Mouse (Mus musculus) hindbrain, postnatal 0 days (tissue): ENCODE measurements at regions not wholly inside any gene's neighbourhood (a gene's known extent, or its start where the extent isn't known, plus 50 kb on each side); places are given as distances from the start of the nearest gene placed in this dataset.

Source experiments
- ATAC-seq: fragments of 200-750 bp; cut with Nextera tagmentation; 2 replicates; pipeline ENCODE4 v1.8.0; 2017; ENCODE audit warnings: mild to moderate bottlenecking, moderate TSS enrichment, moderate library complexity
- DNase-seq: peaks from one replicate; pipeline ENCODE4 v3.0.0-alpha.2; 2015; ENCODE audit warnings: low spot score
- H3K27ac ChIP-seq: fragments of 300-500 bp; sonication (generic); 2 replicates; pipeline ENCODE4 v1.5.1; 2014; ENCODE audit warnings: mild to moderate bottlenecking
- H3K27me3 ChIP-seq: fragments of 300-500 bp; sonication (generic); 2 replicates; pipeline ENCODE4 v1.6.1; 2014; ENCODE audit warnings: low read length, mixed read lengths; ENCODE audit not compliant: insufficient read depth
- H3K36me3 ChIP-seq: fragments of 300-500 bp; sonication (generic); 2 replicates; pipeline ENCODE4 v1.6.1; 2014; ENCODE audit warnings: low read length, mixed read lengths; ENCODE audit not compliant: insufficient read depth
- H3K4me1 ChIP-seq: fragments of 300-500 bp; sonication (generic); 2 replicates; pipeline ENCODE4 v1.6.1; 2014; ENCODE audit warnings: antibody characterized with exemption, low read length, mixed read lengths; ENCODE audit not compliant: insufficient read depth
- H3K4me2 ChIP-seq: fragments of 300-500 bp; sonication (generic); 2 replicates; pipeline ENCODE4 v1.6.1; 2014; ENCODE audit warnings: low read depth, mild to moderate bottlenecking, low read length, moderate library complexity, mixed read lengths
- H3K4me3 ChIP-seq: fragments of 300-500 bp; sonication (generic); 2 replicates; pipeline ENCODE4 v1.5.1; 2014; ENCODE audit warnings: low read length
- H3K9ac ChIP-seq: fragments of 300-500 bp; sonication (generic); replicated peaks from 2 replicates; pipeline ENCODE4 v1.6.1; 2014; ENCODE audit warnings: mild to moderate bottlenecking, low read length, moderate library complexity, mixed read lengths
- H3K9me3 ChIP-seq: fragments of 300-500 bp; sonication (generic); 2 replicates; pipeline ENCODE4 v1.6.1; 2016; ENCODE audit warnings: low read length, mixed read lengths
- CTCF ChIP-seq: IDR thresholded peaks from 2 replicates; pipeline ENCODE4 v1.5.1; 2016; ENCODE audit warnings: antibody characterized with exemption, control low read depth, low read depth
- WGBS: fragments of 180-500 bp; shearing (Covaris S2); extraction: QIAGEN DNeasy Blood & Tissue Kit; methylation state at CpG from one replicate; pipeline ENCODE4 v1.1.7; 2014; 5-methylcytosine and 5-hydroxymethylcytosine counted together

DNA sequence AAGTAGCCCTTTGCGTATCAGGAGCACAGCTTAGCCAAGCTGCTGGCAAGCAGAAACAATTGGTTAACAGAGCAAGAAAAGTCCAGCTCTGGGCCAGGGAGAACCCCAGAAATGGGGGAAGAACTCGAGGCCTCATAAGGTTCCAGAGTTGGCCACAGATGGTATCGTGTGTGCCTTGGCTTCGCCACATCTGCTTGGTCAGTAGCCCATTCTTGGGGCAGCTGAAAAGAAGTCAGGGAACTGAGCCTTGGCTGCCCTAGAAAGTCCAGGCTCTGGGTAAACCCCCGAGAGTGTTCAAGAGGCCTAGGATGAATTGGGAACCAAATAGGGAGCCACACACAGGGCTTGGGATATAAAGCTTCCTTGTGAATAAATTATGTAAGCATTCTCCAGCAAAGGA is 78.7 kb downstream of the Zfp36l1 start:
- ATAC-seq (no peak), DNase-seq (no peak)
- H3K36me3 ChIP-seq, result no peaks in the 10 kb centered on the region
- 78% methylated on average over 5 of the region's 5 CpGs for WGBS
- H3K9ac ChIP-seq, result no peak overlapping the region
- 0 out of 2 replicates have a peak, but pooled peaks cover 5% of the 10 kb centered on the region for H3K4me1 ChIP-seq
- H3K9me3 ChIP-seq, result no peaks in the 10 kb centered on the region
- no peak overlapping the region for H3K4me2 ChIP-seq
- no peak overlapping the region for H3K4me3 ChIP-seq
- no peaks in the 10 kb centered on the region for H3K27me3 ChIP-seq
- TF ChIP-seq CTCF, result no peak
- H3K27ac ChIP-seq, result no peak overlapping the region

DNA sequence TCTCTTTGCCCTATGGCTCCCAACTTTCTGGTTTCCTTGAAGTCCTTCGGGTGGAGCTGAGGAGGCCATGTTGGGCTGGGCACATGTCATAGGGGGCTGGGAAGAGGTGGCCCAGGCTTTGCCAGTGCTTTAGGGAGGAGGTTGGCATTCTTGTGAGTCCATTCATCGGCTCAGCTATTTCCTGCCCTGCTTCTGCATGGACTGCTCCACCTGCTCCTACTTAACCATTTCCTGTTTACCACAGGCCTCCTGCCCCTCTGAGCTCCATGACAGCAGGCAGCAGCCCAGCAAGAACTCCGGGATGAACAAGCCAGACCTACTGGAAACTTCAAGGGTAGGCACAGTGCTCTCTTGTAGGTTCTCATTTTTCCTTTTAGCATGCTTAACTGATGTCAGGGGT is 80.3 kb downstream of the Zfp36l1 start:
- 0 out of 2 replicates have a peak, but pooled peaks cover 5% of the 10 kb centered on the region for H3K4me1 ChIP-seq
- no peaks in the 10 kb centered on the region for H3K9me3 ChIP-seq
- no peaks in the 10 kb centered on the region for H3K36me3 ChIP-seq
- WGBS, result 76% methylated on average over 3 of the region's 3 CpGs
- TF ChIP-seq CTCF, result no peak
- no peaks in the 10 kb centered on the region for H3K27me3 ChIP-seq
- DNase-seq (no peak), ATAC-seq (no peak)
- H3K4me3 ChIP-seq, result no peak overlapping the region
- no peak overlapping the region for H3K9ac ChIP-seq
- H3K4me2 ChIP-seq, result no peak overlapping the region
- H3K27ac ChIP-seq, result no peak overlapping the region

DNA sequence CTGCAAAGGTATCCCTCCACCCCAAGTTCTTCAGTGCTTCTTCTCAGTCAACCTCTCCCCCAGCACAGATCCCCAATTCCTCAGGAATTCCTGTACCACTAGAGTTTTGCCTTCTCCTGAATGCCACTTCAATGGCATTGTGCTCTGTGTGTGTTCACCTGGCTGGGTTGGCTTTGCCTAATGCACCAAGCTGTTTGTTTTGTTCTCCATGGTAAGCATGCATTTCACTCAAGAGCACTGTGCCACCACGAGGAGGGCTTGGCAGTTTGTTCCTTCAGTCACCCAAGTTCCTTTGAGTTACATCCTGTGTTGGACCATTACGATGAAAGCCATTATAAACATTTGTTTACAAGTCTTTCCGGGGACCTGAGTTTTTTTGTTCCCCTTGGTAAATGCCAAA is 84.5 kb downstream of the Zfp36l1 start:
- Histone ChIP-seq H3K4me2 (no peak overlapping the region), H3K9ac (no peak overlapping the region), H3K36me3 (no peaks in the 10 kb centered on the region), H3K4me1 (0 out of 2 replicates have a peak, but pooled peaks cover 3% of the 10 kb centered on the region), H3K27ac (no peak overlapping the region), H3K27me3 (no peaks in the 10 kb centered on the region), H3K4me3 (no peak overlapping the region), H3K9me3 (no peaks in the 10 kb centered on the region)
- no peak for TF ChIP-seq CTCF
- ATAC-seq (no peak), DNase-seq (no peak)
- WGBS, result 85% methylated on average over 3 of the region's 3 CpGs

DNA sequence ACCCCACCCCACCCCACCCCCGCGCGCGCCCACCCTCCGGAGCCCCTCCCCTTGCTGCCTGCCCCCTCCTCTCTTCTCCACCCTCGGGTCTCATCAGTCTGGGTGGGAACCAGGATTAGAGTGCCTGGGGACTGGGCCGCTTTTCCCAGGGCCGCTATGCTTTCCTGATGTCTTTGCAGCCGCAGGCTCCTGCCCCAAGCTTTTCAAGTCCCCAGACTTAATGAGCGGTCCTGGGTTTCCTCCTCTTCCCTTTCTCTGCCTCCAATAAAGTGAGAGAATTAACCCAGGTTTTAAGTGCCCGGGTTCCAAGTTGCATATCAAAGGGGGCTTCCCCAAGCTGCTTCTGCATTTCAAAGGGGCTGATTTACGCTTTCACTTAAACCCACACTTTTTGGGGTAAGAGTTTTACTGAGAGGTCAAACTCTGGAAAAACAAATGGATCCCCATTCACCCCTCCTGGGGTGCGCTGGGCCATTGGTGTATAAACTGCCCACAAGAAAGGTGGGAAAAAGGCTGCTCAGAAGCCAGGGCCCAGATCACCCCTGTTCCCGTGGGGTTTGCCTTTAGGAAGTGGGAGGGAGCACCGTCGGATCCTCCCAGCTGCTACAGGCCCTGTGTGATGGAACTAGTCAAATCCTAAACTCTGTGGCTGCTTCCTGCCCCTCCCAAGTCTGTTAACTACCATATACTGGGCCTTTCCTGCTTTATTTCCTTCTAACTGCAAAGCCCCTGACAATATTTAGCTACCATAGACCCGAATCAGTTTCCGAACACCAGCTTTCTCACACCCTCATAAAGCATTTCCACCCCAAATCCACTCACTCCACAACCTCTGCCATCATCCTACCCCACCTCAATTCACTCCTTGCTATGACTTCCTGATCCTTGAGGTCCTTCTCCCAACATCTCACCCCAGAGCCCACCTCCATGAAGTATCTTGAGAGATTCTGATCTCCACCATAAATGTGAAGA is 89.4 kb downstream of the Zfp36l1 start:
- WGBS, result 21% methylated on average over 17 of the region's 18 CpGs
- no peak for DNase-seq
- peaks cover 23% of the 10 kb centered on the region for H3K4me1 ChIP-seq

DNA sequence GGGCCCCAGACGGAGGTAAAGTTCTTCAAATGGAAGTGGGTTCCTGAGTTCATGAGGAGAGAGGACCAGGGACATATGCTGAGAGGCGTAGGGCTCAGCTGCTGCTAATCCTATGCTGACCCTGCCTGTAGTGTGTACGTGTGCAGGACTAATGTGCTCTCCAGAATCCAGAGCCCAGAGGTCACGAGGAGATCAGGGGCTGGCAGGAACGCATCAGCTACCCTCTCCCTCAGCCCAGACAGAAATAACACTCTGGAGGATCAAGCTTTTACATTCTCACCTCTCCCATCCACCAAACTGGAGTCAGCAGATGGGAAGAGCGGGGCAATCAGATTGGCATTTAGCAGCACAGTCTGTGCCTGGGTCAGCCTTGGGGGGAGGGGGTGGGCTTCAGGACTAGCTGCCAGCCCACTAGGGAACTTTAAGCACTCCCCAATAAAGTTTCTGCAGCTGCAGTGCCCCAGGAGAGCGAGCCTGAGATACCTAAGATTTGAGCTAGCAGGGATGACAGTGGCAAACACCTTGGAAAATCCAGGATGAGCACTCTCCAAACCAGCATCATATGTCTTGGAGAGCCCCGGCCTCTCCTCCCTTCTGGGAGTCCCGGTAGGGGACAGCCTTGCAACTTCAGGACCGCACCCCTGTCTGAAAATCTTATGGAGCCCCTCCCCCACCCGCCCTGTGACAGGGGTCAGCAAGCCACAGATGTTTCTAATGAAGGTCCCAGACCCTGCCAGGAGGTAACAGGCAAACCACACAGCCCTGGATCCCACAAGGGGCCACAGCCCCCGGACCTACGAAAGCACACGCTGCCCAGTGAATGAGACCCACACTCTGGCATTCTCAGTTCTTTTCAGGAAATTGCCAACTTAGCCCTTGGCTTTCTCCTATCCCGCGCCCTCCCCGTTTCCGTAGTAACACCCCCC is 90.4 kb downstream of the Zfp36l1 start:
- WGBS, result 17% methylated on average over 18 of the region's 18 CpGs
- Histone ChIP-seq H3K4me1 (peaks cover 23% of the 10 kb centered on the region), H3K9me3 (no peaks in the 10 kb centered on the region), H3K36me3 (no peaks in the 10 kb centered on the region), H3K9ac (no peak overlapping the region), H3K27ac (peak overlapping the region; percentile 32; the same call in 1 of the 2 replicates), H3K4me2 (peak overlapping the region; percentile 35), H3K27me3 (no peaks in the 10 kb centered on the region), H3K4me3 (no peak overlapping the region)
- no peak for TF ChIP-seq CTCF
- DNase-seq (peak; percentile 36), ATAC-seq (peak; percentile 74)

More for the DNA sequence above, 89.4 kb downstream of the Zfp36l1 start:
- no peak; the same call in 1 of the 2 replicates for ATAC-seq
- no peaks in the 10 kb centered on the region for H3K9me3 ChIP-seq
- no peak overlapping the region for H3K4me3 ChIP-seq
- H3K4me2 ChIP-seq, result peak overlapping the region; percentile 35
- no peak for TF ChIP-seq CTCF
- H3K27ac ChIP-seq, result peak overlapping the region; percentile 3; the same call in 1 of the 2 replicates
- H3K9ac ChIP-seq, result no peak overlapping the region
- H3K27me3 ChIP-seq, result no peaks in the 10 kb centered on the region
- H3K36me3 ChIP-seq, result no peaks in the 10 kb centered on the region

DNA sequence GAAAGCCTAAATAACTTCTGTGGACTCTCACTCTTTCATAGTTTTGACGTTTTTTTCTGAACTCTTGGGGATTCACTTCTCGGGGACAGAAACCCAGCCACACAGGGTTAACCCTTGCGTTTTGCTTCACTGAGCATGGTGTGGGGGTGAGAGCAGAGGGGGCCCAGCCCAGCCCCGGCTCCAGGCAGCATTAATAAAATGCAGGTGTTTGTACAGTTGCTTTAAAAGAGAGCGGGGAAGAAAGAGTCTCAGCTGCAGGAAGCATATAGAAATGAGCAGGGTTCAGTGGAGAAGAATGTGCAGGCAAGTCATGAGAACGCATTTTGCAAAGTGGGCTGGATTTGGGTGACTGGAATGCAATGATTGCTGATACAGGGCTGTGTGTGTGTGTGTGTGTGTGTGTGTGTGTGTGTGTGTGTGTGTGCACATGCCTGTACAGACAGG is 91.8 kb downstream of the Zfp36l1 start:
- H3K9me3 ChIP-seq, result no peaks in the 10 kb centered on the region
- 7% methylated on average over 6 of the region's 6 CpGs for WGBS
- TF ChIP-seq CTCF, result no peak
- DNase-seq (no peak), ATAC-seq (no peak)
- no peak overlapping the region for H3K9ac ChIP-seq
- H3K36me3 ChIP-seq, result no peaks in the 10 kb centered on the region
- H3K27ac ChIP-seq, result no peak overlapping the region
- H3K4me3 ChIP-seq, result no peak overlapping the region
- H3K4me2 ChIP-seq, result no peak overlapping the region
- no peaks in the 10 kb centered on the region for H3K27me3 ChIP-seq
- H3K4me1 ChIP-seq, result peaks cover 23% of the 10 kb centered on the region
